Mouse (Mus musculus): ENCODE results near the gene Rpl10-ps3. TPM values are rescaled to one million over a fixed set of nuclear protein-coding genes. Genes with fewer than 3 reads are reported as not detected.
A peak's percentile ranks its signal among the peaks of the same experiment; 100 is the strongest.

Rpl10-ps3 gene
- polyA plus RNA-seq, 1 experiment from 2014 or later = 139 TPM

DNA sequence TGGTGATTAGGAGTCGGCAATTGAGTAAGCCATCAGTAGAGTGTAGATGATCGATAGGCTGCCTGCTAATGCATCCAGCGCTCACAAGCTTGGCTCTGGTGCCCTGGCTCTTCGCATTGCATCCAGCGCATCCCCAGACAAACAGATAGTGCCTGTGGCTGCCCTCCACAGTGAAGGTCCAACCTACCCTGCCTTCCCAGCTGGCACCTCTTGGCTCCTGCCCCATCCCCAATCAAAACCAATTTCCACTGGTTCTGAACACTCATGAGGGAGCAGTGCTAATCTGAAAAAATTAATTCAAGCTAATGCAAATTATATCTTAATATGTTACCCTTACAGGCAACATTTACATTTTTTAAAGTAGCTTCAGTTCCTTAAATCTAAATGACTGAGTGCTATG, 25.3 kb downstream of the Rpl10-ps3 start:
- no peaks in the 10 kb centered on the region for H3K4me1 ChIP-seq (ENCODE audit: control insufficient read depth, insufficient read depth, low read length)
- H3K9me3 ChIP-seq (ENCODE audit: control insufficient read depth, low read length) = no peaks in the 10 kb centered on the region
- no peak for ATAC-seq (ENCODE audit: low read depth)
- WGBS = 89% methylated on average over 5 of the region's 5 CpGs
- no peak overlapping the region for H3K4me2 ChIP-seq (ENCODE audit: low read depth, low read length)
- H3K27me3 ChIP-seq (ENCODE audit: control insufficient read depth, insufficient read depth, low read length) = no peaks in the 10 kb centered on the region
- H3K9ac ChIP-seq (replicated peaks; ENCODE audit: low read depth, low read length) = no peak overlapping the region
- H3K27ac ChIP-seq (ENCODE audit: low read depth, low read length) = no peak overlapping the region
- no peaks in the 10 kb centered on the region for H3K36me3 ChIP-seq (ENCODE audit: control insufficient read depth, insufficient read depth, low read length)
- no peak overlapping the region for H3K4me3 ChIP-seq (ENCODE audit: low read depth, low read length)

DNA sequence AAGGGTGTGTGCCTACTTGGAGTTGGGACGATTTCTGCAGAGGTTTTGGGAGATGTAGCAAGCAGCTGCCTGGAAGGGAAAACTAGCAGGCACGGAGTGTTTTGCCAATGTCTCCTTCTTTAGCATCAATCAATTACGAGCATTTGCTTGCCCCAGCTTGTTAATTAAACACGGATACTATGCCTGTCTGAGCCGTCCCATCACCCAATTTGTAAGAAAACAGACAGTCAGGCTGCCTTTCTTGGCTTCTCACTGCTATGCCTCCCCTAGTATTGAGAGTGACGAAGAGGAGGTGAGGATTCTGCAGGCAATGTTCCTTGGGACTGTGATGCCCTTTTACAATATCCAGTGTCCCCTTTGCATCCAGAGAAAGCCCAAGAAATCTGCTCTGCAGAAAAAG, 27.5 kb downstream of the Rpl10-ps3 start:
- Histone ChIP-seq H3K27ac (ENCODE audit: low read depth, low read length) (no peak overlapping the region), H3K4me2 (ENCODE audit: low read depth, low read length) (no peak overlapping the region), H3K4me1 (ENCODE audit: control insufficient read depth, insufficient read depth, low read length) (no peaks in the 10 kb centered on the region), H3K27me3 (ENCODE audit: control insufficient read depth, insufficient read depth, low read length) (no peaks in the 10 kb centered on the region), H3K36me3 (ENCODE audit: control insufficient read depth, insufficient read depth, low read length) (no peaks in the 10 kb centered on the region), H3K9ac (replicated peaks; ENCODE audit: low read depth, low read length) (no peak overlapping the region), H3K9me3 (ENCODE audit: control insufficient read depth, low read length) (no peaks in the 10 kb centered on the region), H3K4me3 (ENCODE audit: low read depth, low read length) (no peak overlapping the region)
- ATAC-seq (ENCODE audit: low read depth) = no peak
- WGBS = 71% methylated on average over 6 of the region's 6 CpGs

DNA sequence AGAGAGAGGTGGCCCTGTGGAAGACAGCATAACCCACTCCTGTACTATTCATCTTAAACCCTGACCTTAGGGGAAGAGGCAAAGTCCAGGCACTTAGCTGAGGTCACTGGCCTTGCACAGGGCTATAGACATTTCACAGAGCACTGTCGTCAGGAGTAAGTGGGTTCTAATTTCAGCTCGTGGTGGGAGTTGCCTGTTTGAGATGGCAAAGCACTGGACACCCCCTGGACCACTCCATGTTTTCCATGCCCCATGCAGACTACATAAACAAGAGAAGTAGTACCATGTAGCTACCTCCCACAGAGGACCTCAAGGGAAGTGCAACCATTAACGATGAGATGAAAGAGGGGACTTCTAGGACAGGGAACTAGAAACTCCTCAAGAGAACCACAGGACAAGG, 29.1 kb downstream of the Rpl10-ps3 start:
- no peaks in the 10 kb centered on the region for H3K4me1 ChIP-seq (ENCODE audit: control insufficient read depth, insufficient read depth, low read length)
- ATAC-seq (ENCODE audit: low read depth) = no peak

DNA sequence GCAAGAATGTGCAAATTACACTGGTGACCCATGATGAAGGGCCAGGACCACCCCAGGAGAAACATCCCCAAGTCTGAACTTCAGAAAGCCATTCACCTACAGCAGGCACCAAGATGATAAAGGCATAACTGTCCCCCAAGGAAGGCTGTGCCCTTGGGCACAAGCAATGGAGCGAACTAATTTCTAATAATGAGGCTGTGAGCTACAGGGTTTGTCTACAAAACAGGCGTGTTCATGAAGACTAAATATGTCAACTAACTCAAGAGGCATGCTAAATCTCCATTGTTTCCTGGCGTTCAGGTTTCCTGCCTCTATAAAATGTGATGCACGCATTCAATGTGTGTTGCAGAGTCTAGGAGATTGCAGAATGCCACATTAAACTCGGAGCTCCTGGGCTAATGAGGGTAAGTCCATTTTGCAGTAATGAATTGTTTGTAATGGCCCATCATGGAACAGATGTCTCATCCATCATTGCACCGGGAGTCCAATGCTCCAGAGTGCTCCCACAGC, 33.7 kb downstream of the Rpl10-ps3 start:
- Histone ChIP-seq H3K4me2 (ENCODE audit: low read depth, low read length) (no peak overlapping the region), H3K9ac (replicated peaks; ENCODE audit: low read depth, low read length) (no peak overlapping the region), H3K4me3 (ENCODE audit: low read depth, low read length) (no peak overlapping the region), H3K4me1 (ENCODE audit: control insufficient read depth, insufficient read depth, low read length) (peaks cover 7% of the 10 kb centered on the region), H3K27me3 (ENCODE audit: control insufficient read depth, insufficient read depth, low read length) (no peaks in the 10 kb centered on the region), H3K27ac (ENCODE audit: low read depth, low read length) (peak overlapping the region; percentile 11; the same call in 1 of the 2 replicates), H3K36me3 (ENCODE audit: control insufficient read depth, insufficient read depth, low read length) (no peaks in the 10 kb centered on the region), H3K9me3 (ENCODE audit: control insufficient read depth, low read length) (no peaks in the 10 kb centered on the region)
- peak; percentile 28; the same call in 1 of the 2 replicates for ATAC-seq (ENCODE audit: low read depth)
- WGBS = 21% methylated on average over 6 of the region's 6 CpGs

More for the DNA sequence above, 29.1 kb downstream of the Rpl10-ps3 start:
- no peaks in the 10 kb centered on the region for H3K27me3 ChIP-seq (ENCODE audit: control insufficient read depth, insufficient read depth, low read length)
- H3K36me3 ChIP-seq (ENCODE audit: control insufficient read depth, insufficient read depth, low read length) = no peaks in the 10 kb centered on the region
- H3K9me3 ChIP-seq (ENCODE audit: control insufficient read depth, low read length) = no peaks in the 10 kb centered on the region
- WGBS = 54% methylated on average over 3 of the region's 3 CpGs
- no peak overlapping the region for H3K9ac ChIP-seq (replicated peaks; ENCODE audit: low read depth, low read length)
- H3K4me2 ChIP-seq (ENCODE audit: low read depth, low read length) = no peak overlapping the region
- H3K4me3 ChIP-seq (ENCODE audit: low read depth, low read length) = no peak overlapping the region
- no peak overlapping the region for H3K27ac ChIP-seq (ENCODE audit: low read depth, low read length)

DNA sequence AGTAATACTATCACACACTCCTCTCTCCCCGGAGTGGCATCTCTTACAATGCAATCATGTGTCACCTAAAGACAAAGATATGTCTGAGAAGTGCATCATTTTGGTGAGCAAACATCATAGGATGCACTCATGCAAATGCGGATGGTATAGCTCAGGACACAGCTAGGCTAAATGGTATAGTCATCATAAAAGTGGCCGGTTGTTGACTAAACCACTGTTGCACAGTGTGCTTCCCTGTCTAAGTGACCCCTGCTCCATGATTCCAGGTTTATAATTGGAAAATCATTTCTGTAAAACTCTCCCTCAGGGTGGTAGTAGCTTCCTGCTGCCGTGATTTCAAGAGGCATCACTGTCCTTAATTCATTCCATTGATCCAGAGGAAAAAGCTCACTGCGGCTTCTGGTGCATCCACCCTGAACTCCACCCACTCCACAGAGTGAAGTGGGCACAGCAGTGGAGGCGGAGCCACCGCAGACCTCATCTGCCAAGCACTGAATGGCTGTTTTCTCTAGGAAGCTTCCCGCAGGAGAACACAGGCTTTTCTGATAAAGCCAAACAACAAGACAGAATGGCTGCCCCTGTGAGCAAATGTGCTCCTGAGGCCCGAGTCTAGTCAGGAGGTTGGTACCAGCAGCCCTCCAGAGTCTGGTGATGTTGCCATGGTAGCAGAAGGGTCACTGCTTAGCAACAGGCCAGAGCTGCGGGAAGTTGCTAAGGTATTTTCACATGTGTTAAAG, 38.9 kb downstream of the Rpl10-ps3 start:
- Histone ChIP-seq H3K36me3 (ENCODE audit: control insufficient read depth, insufficient read depth, low read length) (no peaks in the 10 kb centered on the region), H3K9ac (replicated peaks; ENCODE audit: low read depth, low read length) (no peak overlapping the region), H3K27me3 (ENCODE audit: control insufficient read depth, insufficient read depth, low read length) (no peaks in the 10 kb centered on the region), H3K9me3 (ENCODE audit: control insufficient read depth, low read length) (no peaks in the 10 kb centered on the region), H3K4me1 (ENCODE audit: control insufficient read depth, insufficient read depth, low read length) (peaks cover 14% of the 10 kb centered on the region), H3K27ac (ENCODE audit: low read depth, low read length) (peak overlapping the region; percentile 81), H3K4me3 (ENCODE audit: low read depth, low read length) (no peak overlapping the region), H3K4me2 (ENCODE audit: low read depth, low read length) (peak overlapping the region; percentile 23; the same call in 1 of the 2 replicates)
- WGBS = 27% methylated on average over 10 of the region's 10 CpGs
- ATAC-seq (ENCODE audit: low read depth) = peak; percentile 94

DNA sequence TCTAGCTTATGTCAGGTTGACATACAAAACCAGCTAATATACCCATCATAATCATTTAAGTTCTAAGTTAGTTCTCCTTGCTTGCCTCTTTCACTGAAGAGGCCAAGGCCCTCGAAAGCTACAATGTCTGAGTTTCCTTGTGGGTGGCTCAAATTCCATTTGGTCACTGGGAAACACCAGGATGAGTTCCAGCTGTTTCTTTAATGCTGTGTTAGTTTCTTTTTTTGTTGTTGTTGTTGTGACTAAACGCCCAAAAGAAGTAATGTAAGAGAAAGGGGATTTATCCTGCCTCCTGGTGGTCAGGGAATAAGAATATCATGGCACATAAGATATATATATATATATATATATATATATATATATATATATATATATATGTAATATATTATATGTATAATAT, 39.7 kb downstream of the Rpl10-ps3 start:
- H3K27ac ChIP-seq (ENCODE audit: low read depth, low read length) = no peak overlapping the region
- H3K4me3 ChIP-seq (ENCODE audit: low read depth, low read length) = no peak overlapping the region
- WGBS = 76% methylated on average over 2 of the region's 2 CpGs

DNA sequence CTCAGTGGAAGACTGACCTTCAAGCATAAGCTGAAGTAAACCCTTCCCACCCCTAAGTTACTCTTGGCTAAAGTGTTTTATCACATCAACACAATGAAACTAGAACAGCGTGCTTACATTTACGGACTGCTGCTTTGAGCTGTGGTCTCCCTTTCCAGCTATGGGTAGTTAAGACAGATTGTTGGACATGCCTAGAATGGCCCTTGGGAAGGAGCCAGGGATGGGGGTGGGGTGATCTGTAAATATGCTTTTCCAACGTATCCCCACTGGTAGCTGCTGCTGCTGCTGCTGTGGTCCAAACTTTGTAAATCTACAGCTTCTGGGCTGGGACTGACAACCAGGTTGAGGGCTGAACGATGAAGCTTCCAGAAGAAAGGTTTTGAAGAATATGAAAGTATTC, 40.8 kb downstream of the Rpl10-ps3 start:
- no peaks in the 10 kb centered on the region for H3K36me3 ChIP-seq (ENCODE audit: control insufficient read depth, insufficient read depth, low read length)
- H3K4me2 ChIP-seq (ENCODE audit: low read depth, low read length) = no peak overlapping the region
- H3K27ac ChIP-seq (ENCODE audit: low read depth, low read length) = no peak overlapping the region
- no peaks in the 10 kb centered on the region for H3K27me3 ChIP-seq (ENCODE audit: control insufficient read depth, insufficient read depth, low read length)
- ATAC-seq (ENCODE audit: low read depth) = no peak
- no peak overlapping the region for H3K4me3 ChIP-seq (ENCODE audit: low read depth, low read length)
- no peaks in the 10 kb centered on the region for H3K9me3 ChIP-seq (ENCODE audit: control insufficient read depth, low read length)
- peaks cover 14% of the 10 kb centered on the region for H3K4me1 ChIP-seq (ENCODE audit: control insufficient read depth, insufficient read depth, low read length)
- 59% methylated on average over 4 of the region's 4 CpGs for WGBS
- no peak overlapping the region for H3K9ac ChIP-seq (replicated peaks; ENCODE audit: low read depth, low read length)

More for the DNA sequence above, 39.7 kb downstream of the Rpl10-ps3 start:
- Histone ChIP-seq H3K4me1 (ENCODE audit: control insufficient read depth, insufficient read depth, low read length) (peaks cover 14% of the 10 kb centered on the region), H3K9ac (replicated peaks; ENCODE audit: low read depth, low read length) (no peak overlapping the region), H3K9me3 (ENCODE audit: control insufficient read depth, low read length) (no peaks in the 10 kb centered on the region), H3K4me2 (ENCODE audit: low read depth, low read length) (no peak overlapping the region), H3K27me3 (ENCODE audit: control insufficient read depth, insufficient read depth, low read length) (no peaks in the 10 kb centered on the region), H3K36me3 (ENCODE audit: control insufficient read depth, insufficient read depth, low read length) (no peaks in the 10 kb centered on the region)
- no peak for ATAC-seq (ENCODE audit: low read depth)

DNA sequence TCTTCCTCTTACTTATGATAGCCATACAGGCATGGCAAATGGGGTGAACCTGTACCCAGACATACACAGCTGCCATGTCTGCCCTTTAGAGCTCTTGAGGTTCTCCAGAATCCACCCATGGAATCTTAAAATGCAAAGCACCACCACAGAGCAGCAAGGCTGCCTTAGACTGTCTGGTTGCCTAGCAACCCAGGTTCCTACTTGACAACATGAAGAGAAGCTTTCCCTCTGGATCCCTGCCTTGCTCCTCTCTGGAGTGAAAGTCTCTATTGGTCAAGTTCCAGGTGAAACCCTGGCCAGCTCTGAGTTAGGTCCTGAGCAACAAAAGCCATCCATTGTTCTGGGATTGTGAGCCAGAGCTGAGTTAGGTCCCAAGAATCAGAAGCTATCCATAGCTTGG, 43.0 kb downstream of the Rpl10-ps3 start:
- Histone ChIP-seq H3K9me3 (ENCODE audit: control insufficient read depth, low read length) (no peaks in the 10 kb centered on the region), H3K9ac (replicated peaks; ENCODE audit: low read depth, low read length) (no peak overlapping the region), H3K4me2 (ENCODE audit: low read depth, low read length) (no peak overlapping the region), H3K27ac (ENCODE audit: low read depth, low read length) (peak overlapping the region; percentile 34; the same call in 1 of the 2 replicates), H3K27me3 (ENCODE audit: control insufficient read depth, insufficient read depth, low read length) (no peaks in the 10 kb centered on the region), H3K36me3 (ENCODE audit: control insufficient read depth, insufficient read depth, low read length) (no peaks in the 10 kb centered on the region), H3K4me1 (ENCODE audit: control insufficient read depth, insufficient read depth, low read length) (peaks cover 14% of the 10 kb centered on the region), H3K4me3 (ENCODE audit: low read depth, low read length) (no peak overlapping the region)
- ATAC-seq (ENCODE audit: low read depth) = 0 out of 2 replicates have a peak, but pooled peaks have one; percentile 46

DNA sequence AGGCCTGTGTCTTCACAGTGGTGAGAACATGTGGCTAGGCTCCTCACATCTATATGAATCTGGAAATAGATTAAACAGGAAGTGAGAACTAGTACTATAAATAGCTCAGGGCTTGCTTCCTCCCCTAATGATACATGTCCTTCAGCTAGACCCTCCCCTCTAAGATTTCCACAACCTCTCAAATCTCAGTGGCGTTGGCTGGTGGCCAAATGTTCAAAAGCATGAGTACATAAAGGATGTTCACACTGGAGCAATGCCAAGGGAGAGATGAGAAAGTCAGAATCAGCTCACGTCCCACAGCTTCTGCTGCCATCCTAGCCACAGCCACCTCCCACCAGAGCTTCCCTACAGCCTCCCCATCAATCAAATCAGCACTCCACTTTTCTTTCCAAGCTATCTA, 46.4 kb downstream of the Rpl10-ps3 start:
- Histone ChIP-seq H3K36me3 (ENCODE audit: control insufficient read depth, insufficient read depth, low read length) (no peaks in the 10 kb centered on the region), H3K4me3 (ENCODE audit: low read depth, low read length) (no peak overlapping the region), H3K27me3 (ENCODE audit: control insufficient read depth, insufficient read depth, low read length) (no peaks in the 10 kb centered on the region), H3K27ac (ENCODE audit: low read depth, low read length) (no peak overlapping the region), H3K9me3 (ENCODE audit: control insufficient read depth, low read length) (no peaks in the 10 kb centered on the region), H3K4me2 (ENCODE audit: low read depth, low read length) (no peak overlapping the region), H3K9ac (replicated peaks; ENCODE audit: low read depth, low read length) (no peak overlapping the region), H3K4me1 (ENCODE audit: control insufficient read depth, insufficient read depth, low read length) (no peaks in the 10 kb centered on the region)
- WGBS = 66% methylated on average over 2 of the region's 2 CpGs
- ATAC-seq (ENCODE audit: low read depth) = no peak

Measured in neural tube, embryonic 14.5 days (tissue).